Comparison of ENCODE assay signal across 18 mouse cellular contexts in genomic region chr6:119408582-119408981, GRCm38 (mm10). TPM values are rescaled to one million over a fixed set of nuclear protein-coding genes. Genes with fewer than 3 reads are reported as not detected.
DNase-seq lines count a peak whose midpoint lies in the region; ATAC-seq and TF ChIP-seq lines count a peak whose summit lies in the region.
"Had no signal": no experiment of that assay in that cellular context is flagged by ENCODE, and none has a peak within 500 bp of the region (broad histone marks: within the 10 kb centered on the region; RNA-seq: fewer than 3 reads in every experiment).

No protein-coding gene starts in this region.

- H3K27ac ChIP-seq in embryonic facial prominence, embryonic 10.5 days (replicated peaks), result no peak overlapping the region
- H3K27ac ChIP-seq: forebrain, embryonic 13.5 days; hindbrain, embryonic 15.5 days; limb, embryonic 10.5 days; macrophage; midbrain, embryonic 15.5 days; neural tube, embryonic 13.5 days had no signal

- DNase-seq in lung, postnatal 36 days, result peak; percentile 57
- no peak for DNase-seq in lung, adult 2 months
- DNase-seq in thymus, postnatal 4 days, result peak; percentile 23
- no peak for DNase-seq in kidney, postnatal 10 days
- DNase-seq in embryonic facial prominence, embryonic 10.5 days (ENCODE audit: low spot score), result no peak
- DNase-seq in adipocyte (ENCODE audit: low spot score), result no peak
- DNase-seq: cerebellum, adult 8-10 months; embryo, embryonic 11 days; kidney, adult 8-10 months had no signal

- TF ChIP-seq CTCF in lung, adult 2 months (IDR thresholded peaks at IDR 0.05; ENCODE audit: insufficient read depth, low read length), result no peak

- H3K4me3 ChIP-seq in lung, adult 2 months (replicated peaks; ENCODE audit: extremely low read depth, low read depth, low read length), result no peak overlapping the region
- H3K4me3 ChIP-seq in embryonic facial prominence, embryonic 10.5 days, result no peak overlapping the region
- H3K4me3 ChIP-seq: forebrain, embryonic 13.5 days; hindbrain, embryonic 15.5 days; limb, embryonic 10.5 days; liver, embryonic 15.5 days; midbrain, embryonic 15.5 days; neural tube, embryonic 13.5 days had no signal

- H3K36me3 ChIP-seq in embryonic facial prominence, embryonic 10.5 days (replicated peaks), result no peaks in the 10 kb centered on the region
- H3K36me3 ChIP-seq: hindbrain, embryonic 15.5 days; limb, embryonic 10.5 days; liver, embryonic 15.5 days; midbrain, embryonic 15.5 days; neural tube, embryonic 13.5 days had no signal

- H3K9me3 ChIP-seq in embryonic facial prominence, embryonic 10.5 days, result no peaks in the 10 kb centered on the region
- H3K9me3 ChIP-seq: forebrain, embryonic 13.5 days; hindbrain, embryonic 15.5 days; limb, embryonic 10.5 days; liver, embryonic 15.5 days; midbrain, embryonic 15.5 days; neural tube, embryonic 13.5 days had no signal

- H3K27me3 ChIP-seq in embryonic facial prominence, embryonic 10.5 days (replicated peaks; ENCODE audit: low read depth, poor library complexity, severe bottlenecking), result no peaks in the 10 kb centered on the region
- H3K27me3 ChIP-seq: forebrain, embryonic 13.5 days; hindbrain, embryonic 15.5 days; liver, embryonic 15.5 days; midbrain, embryonic 15.5 days; neural tube, embryonic 13.5 days had no signal

- WGBS in lung, adult 2 months, result 70% methylated on average over 9 of the region's 9 CpGs
- WGBS in embryonic facial prominence, embryonic 10.5 days, result 67% methylated on average over 9 of the region's 9 CpGs

- no peaks in the 10 kb centered on the region for H3K4me1 ChIP-seq in lung, adult 2 months (ENCODE audit: control insufficient read depth, insufficient read depth, low read length)
- no peaks in the 10 kb centered on the region for H3K4me1 ChIP-seq in embryonic facial prominence, embryonic 10.5 days
- H3K4me1 ChIP-seq: hindbrain, embryonic 15.5 days; limb, embryonic 10.5 days; midbrain, embryonic 15.5 days; neural tube, embryonic 13.5 days had no signal

- ATAC-seq in granulocyte monocyte progenitor cell, adult 5-6 weeks (replicated peaks; ENCODE audit: poor library complexity, severe bottlenecking), result peak; percentile 93
- ATAC-seq in monocyte, adult 5-6 weeks (replicated peaks; ENCODE audit: insufficient number of reproducible peaks, low FRiP score, low TSS enrichment, poor library complexity, severe bottlenecking), result peak; percentile 64; the same call in 1 of the 2 replicates
- ATAC-seq: forebrain, embryonic 13.5 days; midbrain, embryonic 15.5 days had no signal

- TF ChIP-seq POLR2A in lung, adult 2 months (IDR thresholded peaks at IDR 0.05; ENCODE audit: borderline replicate concordance, extremely low read depth, low read depth, low read length), result no peak

RNA-seq across cellular contexts. Expression of gene Adipor2, which starts 8.9 kb away (rescaled TPM):
- polyA plus RNA-seq in lung, adult 2 months (2012; rRNA removed), result 63.6 and 81.0 TPM in 2 replicates
- total RNA-seq in granulocyte monocyte progenitor cell, adult 5-6 weeks (2014; fragmentation: Nextera tagmentation), result 58.4 and 62.3 TPM in 2 replicates
- 75.4 and 85.1 TPM in 2 replicates for total RNA-seq in granulocyte monocyte progenitor cell, adult 5-6 weeks (2017)
- total RNA-seq in monocyte, adult 5-6 weeks (2017), result 117 to 140 TPM (median 127 TPM) in 3 replicates
- 30.9 and 32.0 TPM in 2 replicates for polyA plus RNA-seq in embryonic facial prominence, embryonic 10.5 days (2016; fragmentation: Nextera tagmentation; extraction: Ambion mirVana)

Comparison
In these comparisons a context has a peak if more than half of its experiments do, and no peak if none do; other contexts are left out.
1. DNase-seq: peak in lung, postnatal 36 days (single experiment) and thymus, postnatal 4 days (single experiment); none in lung, adult 2 months (single experiment), kidney, postnatal 10 days (single experiment), embryonic facial prominence, embryonic 10.5 days (single experiment) and adipocyte (single experiment).